Mouse (Mus musculus): ENCODE measurements around the gene Psmb6. TPM values are rescaled to one million over a fixed set of nuclear protein-coding genes. Genes with fewer than 3 reads are reported as not detected.
A peak's percentile ranks its signal among the peaks of the same experiment; 100 is the strongest.
"Not testable (repeated sequence)": the region's sequence is repeated elsewhere in the genome, so short reads cannot be mapped to it uniquely, and the experiment has no call there.

Gene Psmb6
- total and polyA plus RNA-seq, 3 experiments = 268 to 295 (median 269) TPM

- DNase-seq = not testable (repeated sequence)
Measured at GRCm38 (mm10) chr11:70523306-70523989, 1.7 kb upstream of the Psmb6 start.

GRCm38 (mm10) chr11:70524782-70525181, 385 bp upstream of the Psmb6 start:
- DNase-seq = no peak

- DNase-seq = no peak
Measured at GRCm38 (mm10) chr11:70525726-70526125, 559 bp downstream of the Psmb6 start.

DNA sequence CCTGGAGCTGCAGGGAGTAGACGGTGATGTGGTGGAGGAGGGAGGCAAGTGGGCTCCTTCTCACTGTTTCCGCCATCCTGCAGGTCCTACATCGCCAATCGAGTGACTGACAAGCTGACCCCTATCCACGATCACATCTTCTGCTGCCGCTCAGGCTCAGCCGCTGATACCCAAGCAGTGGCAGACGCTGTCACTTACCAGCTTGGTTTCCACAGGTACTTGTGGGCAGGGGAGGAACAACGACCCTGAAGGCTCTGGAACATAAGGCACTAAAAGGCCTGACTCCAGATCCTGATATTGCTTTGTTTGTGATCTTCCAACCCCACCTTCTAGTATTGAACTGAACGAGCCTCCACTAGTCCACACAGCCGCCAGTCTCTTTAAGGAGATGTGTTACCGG, 1.0 kb downstream of the Psmb6 start:
- DNase-seq = no peak

- no peak for DNase-seq
Measured at GRCm38 (mm10) chr11:70528610-70529009, 3.4 kb downstream of the Psmb6 start.

DNA sequence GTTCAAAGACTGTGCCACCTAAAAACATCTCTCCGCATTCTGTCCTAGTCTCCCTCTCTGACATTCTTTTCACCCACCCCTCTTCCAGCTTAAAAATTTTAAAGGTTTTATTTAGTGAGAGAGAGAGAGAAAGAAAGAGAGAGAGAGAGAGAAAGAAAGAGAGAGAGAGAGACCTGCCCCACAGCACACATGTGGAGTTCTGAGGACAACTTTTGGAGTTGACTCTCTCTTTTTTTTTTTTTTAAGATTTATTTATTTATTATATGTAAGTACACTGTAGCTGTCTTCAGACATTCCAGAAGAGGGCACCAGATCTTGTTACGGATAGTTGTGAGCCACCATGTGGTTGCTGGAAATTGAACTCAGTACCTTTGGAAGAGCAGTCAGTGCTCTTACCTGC, 5.9 kb downstream of the Psmb6 start:
- DNase-seq = not testable (repeated sequence)

DNA sequence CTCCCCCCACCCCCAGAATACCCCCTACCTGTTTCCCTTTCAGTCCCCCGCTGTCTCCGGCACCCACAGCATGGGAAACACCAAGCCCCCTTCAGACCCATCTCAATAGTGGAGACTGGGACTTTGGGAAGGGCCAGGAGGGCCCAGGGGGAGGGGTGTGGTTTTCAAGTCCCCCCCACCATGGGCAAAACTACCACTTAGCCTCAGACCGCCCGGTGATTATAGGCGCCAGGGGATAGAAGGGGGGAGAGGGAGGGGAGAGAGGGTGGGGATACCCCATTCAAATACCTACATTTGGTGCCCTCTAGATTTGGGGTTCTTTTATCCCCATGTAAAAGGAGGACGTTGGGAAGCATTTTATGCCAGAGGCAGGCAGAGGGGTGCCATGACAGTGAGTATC, 7.7 kb downstream of the Psmb6 start, which contains the start of gene Gm40193:
TSS of gene Gm40193 (minus strand) at position 101 of the 400 bp plus-strand sequence.
- no peak for DNase-seq

GRCm38 (mm10) chr11:70539423-70539822, 14.3 kb downstream of the Psmb6 start:
- no peak for DNase-seq

DNA sequence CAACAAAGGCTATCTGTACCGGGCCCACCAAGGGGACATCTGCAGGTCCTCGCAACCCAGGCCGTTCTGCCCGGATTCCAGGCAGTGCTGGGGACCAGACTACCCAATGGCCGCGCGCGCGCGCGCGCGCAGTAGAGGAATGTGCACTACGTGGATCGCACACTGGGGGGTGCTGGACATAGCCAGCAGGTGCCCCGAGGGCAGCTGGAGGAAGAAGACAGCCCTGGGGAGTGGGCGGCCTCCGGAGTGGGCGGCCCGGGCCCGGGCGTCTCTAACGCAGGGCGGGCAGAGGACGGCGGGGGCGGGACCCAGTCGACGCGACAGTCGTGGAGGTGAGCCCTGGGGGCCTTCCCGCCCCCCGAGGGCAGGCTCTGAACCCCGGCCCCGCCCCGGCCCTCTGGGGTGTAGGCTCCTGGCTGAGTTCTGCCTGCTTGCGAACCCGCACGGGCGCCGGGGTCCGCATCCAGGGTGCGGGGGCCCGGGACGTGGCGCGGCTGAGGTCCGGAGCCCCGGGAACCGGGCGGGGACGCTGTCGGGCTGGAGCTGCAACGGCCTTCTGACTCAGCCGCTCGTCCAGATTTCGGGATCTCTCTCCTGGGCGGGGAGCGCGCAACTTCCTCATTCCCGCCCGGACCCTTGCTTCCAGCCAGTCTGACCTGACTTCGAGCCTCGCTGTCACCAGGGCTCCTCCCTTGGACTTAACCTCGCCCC, 14.9 kb downstream of the Psmb6 start, which contains the start of gene Pld2:
TSS of gene Pld2 (plus strand) at position 188 of the 711 bp plus-strand sequence.
- DNase-seq = peak; percentile 96

DNA sequence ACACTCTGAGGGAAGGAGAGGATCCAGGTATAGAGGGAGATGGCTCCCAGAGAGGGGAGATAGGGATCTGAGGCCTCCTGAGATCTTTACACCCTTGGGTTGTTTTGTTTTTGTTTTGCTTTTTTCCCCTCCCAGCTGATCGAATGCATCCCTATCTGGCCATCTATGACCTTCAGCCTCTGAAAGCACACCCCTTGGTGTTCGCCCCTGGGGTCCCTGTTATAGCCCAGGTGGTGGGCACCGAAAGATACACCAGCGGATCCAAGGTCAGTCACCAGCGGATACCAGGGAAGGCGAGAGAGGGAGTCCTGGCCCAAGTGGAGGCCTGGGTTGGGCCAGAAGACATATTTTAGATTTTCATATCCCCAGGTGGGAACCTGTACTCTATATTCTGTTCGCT, 15.8 kb downstream of the Psmb6 start:
- DNase-seq = no peak

DNA sequence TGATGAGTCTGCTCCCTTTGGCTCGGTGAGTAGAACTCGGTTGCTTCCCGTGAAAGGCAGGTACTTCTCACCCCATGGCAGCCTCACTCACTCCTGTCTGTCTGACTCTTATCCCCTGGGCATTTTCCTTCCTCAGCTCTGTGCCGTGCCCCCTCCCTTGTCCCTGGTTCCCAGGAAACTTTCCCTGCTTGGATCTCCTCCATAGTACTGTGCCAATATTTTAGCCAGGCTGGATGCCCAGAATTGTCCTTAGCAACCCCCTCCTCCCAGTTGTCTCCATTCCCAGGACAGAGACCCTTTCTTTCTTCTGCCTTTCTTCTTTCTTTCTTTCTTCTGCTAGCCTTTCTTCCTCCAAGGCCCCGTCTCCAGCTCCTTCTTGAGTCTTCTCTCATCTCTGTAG, 16.2 kb downstream of the Psmb6 start:
- DNase-seq = no peak

GRCm38 (mm10) chr11:70544496-70544895, 19.3 kb downstream of the Psmb6 start:
- DNase-seq = no peak

DNA sequence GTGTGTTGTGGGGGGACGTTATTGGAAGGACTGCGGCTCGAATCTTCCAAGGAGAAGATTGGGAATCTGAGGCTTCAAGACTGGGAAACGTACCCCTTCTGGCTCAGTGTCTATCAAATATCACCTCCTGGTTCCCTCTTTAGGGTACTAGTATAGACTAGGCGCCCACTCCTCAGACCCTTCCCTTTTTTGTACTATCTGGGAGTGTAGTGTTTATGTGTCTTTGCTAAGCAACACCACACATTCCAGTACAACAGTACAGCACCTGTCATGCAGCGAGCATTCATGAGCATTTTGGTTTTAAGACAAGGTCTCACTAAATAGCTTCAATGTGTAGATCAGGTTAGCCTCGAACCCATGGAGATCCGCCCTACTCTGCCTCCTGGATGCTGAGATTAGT, 26.4 kb downstream of the Psmb6 start:
- no peak for DNase-seq

DNA sequence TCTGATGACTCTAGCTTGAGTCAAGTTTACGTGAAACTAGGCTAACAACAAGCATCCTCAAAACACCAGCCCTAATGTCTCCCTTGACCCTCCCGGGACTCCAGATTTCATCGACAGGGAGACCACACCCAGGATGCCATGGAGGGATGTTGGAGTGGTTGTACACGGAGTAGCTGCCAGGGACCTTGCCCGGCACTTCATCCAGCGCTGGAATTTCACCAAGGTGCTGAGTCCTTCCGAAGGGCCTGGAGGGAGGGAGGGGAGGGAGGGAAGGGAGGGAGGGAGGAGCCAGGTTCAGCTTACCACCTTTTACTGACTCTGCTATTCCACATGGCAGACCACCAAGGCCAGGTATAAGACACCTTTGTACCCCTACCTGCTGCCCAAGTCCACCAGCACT, 28.8 kb downstream of the Psmb6 start:
- DNase-seq = no peak

- no peak for DNase-seq
Measured at GRCm38 (mm10) chr11:70557545-70557944, 32.4 kb downstream of the Psmb6 start.

- no peak for DNase-seq
Measured at GRCm38 (mm10) chr11:70561937-70562286, 36.7 kb downstream of the Psmb6 start.

DNA sequence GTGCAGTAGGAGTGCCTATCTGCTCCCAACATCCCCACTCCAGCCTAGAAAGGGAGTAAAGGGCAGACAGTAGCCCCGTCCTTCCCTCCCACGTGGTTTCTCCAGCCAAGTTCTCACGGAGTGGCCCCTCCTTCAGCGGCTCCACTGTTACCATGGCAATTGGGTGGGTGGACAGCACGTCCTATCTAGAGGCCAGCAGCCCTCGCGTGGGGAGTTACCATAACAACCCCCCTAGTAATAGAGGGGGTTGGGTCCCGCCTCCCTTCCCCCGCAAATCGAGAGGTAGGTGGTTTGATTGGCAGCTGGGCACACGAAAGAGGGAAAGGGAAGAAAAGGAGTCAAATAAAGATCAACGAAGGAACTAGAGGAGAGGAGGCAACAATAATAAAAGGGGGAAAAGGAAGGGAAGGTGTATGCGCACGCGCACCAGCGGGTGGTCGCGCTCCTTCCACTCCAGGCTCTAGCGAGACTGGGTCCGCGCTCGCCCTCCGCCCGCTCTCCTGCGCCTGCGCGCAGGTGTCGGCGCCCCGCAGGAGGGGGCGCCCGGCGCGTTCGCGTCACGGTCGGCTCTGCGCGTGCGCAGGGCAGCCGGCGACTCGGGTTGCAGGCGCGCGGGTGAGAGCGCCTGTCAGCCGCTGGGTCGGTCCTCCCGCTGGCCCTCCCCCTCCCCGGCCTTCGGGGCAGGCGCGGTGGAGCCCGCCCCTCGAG, 37.3 kb downstream of the Psmb6 start, which contains the start of gene Mink1:
TSS of gene Mink1 (plus strand) at position 595 of the 708 bp plus-strand sequence.
- peak; percentile 94 for DNase-seq

DNA sequence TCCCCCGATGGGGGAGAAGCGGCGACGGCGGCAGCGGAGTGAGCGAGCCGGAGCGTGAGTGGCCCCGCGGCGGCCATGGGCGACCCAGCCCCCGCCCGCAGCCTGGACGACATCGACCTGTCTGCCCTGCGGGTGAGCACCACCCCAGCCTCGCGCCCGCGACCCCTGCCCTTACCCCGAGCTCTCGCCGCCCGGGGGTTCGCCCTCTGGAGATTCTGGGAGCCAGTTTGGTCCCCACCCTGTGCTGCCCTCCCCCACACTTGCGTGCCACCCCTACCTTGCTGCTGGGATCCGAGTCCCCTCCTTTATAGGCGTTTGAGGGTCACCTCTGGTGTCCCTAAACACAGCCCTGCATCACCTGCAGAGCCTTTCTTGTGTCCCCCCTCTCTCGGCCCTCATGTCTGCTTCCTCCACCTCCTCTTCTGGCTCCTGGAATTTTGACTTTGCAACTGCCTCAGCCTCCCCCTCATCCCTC, 37.9 kb downstream of the Psmb6 start:
- DNase-seq = no peak

DNA sequence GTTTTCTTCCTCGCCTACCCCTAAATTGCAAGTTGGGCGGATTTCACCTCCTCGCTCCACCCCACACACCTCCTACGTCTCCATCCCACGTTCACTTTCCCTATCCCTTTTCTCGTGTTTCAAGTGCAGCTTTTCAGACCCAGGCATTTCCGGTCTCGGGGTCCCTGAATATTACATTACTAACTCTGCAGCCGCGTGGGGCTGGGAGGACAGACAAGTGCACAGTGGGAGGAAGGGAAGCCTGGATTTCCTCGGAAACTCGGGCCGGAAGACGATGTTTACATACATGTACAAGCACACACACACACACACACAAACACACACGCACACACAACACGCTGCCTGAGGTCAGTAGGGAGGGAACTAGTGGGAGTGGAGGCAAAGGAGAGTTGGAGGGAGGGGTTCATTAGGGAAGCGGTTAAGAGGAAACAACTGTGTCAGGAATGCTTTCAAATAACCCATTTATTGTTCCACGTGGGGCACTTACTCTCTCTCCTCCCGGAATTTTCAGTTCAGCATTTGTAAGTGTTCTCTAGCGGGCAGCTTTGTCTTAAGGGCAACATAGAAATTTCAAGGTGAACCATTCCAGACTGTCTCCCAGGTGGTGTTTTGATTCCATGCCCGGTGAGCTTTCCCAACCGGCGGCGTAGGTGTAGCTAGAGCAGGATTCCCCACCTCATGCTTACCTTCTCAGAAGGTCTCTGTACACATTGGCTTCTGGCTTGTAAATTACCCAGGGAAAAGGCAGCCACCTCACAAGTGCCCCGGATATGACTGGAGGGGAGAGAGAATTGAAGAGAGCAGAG, 38.5 kb downstream of the Psmb6 start:
- DNase-seq = peak; percentile 33

DNA sequence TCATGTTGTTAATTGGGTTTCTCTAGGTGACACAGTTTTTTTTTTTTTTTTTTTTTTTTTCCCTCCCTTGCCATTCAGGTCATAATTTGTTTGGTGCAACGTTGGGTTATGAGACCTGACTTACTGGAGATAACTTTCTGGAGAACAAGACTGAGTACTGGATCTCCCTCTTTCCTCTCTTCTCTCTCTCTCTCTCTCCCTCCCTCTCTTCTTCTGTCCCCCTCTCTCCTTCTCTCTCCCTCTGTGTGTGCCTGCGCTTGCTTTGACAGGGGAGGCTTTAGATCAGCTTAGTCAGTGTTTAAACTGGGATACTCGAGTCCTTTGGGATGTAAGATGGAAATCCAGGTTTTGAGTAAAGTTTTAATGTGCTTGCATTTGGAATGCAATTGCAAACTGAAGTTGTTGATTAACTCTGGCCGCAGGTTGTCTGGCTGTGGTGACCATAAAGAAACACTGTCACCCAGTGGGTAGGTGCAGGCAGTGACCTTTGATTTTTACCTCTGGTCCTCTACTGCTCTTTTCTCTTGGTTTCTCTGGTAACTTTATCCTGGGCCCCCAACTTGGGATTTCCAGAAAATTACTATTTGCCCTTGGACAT, 39.2 kb downstream of the Psmb6 start:
- no peak for DNase-seq

DNA sequence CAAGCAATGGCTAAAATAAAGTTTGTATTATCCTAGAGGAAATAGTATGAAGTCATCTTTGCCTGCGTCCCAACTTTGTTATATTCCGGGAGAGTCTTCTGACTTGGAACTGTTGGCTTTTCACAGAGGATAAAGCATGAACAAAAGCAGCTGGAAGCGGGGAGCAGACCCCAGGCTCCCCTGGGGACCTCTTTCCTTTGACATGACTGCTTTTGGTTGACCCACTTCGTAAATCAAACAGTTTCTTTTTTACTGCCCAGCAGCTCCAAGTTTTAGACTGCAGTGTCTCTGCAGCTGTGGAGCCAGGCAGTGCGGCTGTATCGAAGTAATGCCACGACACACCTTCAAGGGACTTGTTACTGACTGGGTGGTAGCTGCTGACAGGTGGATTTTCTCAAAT, 41.4 kb downstream of the Psmb6 start:
- DNase-seq = no peak

All from adrenal gland, adult 2 months (tissue).